Mouse (Mus musculus): ENCODE results near the gene Tmem97. TPM values are rescaled to one million over a fixed set of nuclear protein-coding genes. Genes with fewer than 3 reads are reported as not detected.
"Not testable (repeated sequence)": the region's sequence is repeated elsewhere in the genome, so short reads cannot be mapped to it uniquely, and the experiment has no call there.

Gene Tmem97
- total RNA-seq, 2 experiments from 2014 or later, result 18.0 to 24.9 TPM

- ATAC-seq (ENCODE audit: poor library complexity, severe bottlenecking), result no peak
These were observed 452 bp upstream of the Tmem97 start for GRCm38 (mm10) chr11:78551059-78551398.

GRCm38 (mm10) chr11:78549491-78549987, 1.0 kb downstream of the Tmem97 start:
- ATAC-seq (ENCODE audit: poor library complexity, severe bottlenecking), result no peak

DNA sequence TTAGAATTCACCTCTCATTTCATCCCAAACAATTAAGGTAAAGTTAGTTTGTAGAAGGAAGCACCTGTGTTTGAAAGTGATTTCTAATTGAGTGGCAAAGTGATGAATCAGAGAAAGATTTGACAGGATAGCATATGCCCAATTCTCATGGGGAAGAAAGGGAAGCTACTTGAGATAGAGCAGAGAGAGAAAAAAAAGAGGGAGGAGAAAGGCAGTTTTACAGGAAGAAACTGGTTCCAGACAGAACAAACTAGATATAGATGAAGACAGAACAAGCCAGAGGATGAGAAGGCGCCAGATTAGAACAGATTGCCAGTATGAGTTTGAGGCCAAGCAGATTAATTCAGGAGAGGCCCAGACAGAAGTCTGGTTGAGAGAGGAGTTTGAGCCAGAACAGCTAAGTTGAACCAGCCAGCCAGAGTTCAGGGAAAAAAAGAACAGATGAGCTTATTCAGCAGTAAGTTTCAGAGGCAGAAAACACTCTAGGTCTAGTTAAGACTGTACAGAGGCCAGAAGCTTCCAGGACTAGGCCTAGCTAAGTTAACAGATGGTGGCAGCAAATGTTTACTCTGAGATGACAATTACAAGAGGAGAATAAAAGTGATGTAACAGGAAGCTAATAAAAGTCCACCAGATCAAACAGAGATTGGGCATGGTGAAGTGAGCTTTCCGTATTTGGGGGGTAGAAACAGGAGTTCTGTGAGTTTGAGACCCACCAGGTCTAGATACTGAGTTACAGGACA, 2.7 kb downstream of the Tmem97 start:
- ATAC-seq (ENCODE audit: poor library complexity, severe bottlenecking), result no peak

GRCm38 (mm10) chr11:78545181-78545580, 5.4 kb downstream of the Tmem97 start:
- ATAC-seq (ENCODE audit: poor library complexity, severe bottlenecking), result no peak

DNA sequence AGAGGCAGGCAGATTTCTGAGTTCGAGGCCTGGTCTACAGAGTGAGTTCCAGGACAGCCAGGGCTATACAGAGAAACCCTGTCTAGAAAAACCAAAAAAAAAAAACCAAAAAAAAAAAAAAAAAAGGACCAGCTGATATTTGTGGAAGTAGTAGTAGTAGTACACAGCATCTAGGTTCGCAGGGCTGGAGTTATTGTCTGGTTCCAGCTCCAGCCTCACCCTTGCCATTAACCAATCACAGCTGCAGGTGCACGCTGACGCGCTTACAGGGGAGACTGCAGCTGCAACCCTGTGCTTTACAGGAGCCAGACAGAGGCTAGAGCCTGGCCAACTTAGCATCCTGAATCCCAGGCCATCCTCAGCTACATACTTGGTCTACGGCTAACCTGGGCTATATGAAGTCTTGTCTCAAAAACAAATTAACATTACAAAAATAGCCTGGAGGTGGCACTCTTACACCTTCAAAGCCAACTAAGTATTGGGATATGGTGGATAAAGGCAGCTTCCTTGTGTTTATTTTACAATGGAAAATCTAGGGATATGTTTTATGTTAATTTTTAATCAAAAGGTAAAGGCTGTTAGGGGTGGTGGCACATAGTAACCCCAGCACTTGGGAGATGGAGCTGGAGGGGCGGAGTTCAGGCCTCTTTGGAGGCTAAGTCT, 6.0 kb downstream of the Tmem97 start:
- no peak for ATAC-seq (ENCODE audit: poor library complexity, severe bottlenecking)

DNA sequence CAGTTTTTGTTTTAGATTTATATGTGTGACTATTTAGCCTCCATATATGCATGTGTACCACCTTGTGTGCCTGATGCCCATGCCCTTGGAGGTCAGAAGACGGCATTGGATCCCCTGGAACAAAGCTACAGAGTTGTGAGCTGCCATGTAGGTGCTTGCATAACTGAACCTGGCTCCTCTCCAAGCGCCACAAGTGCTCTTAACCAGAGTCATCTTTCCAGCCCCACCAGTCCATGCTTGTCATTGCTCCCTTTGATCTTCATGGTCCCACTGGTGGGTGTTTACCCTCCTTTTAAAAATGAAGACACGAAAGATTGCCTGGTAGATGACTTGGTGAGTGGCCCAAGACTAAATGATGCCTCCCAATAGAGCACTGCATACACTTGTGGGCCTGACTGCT, 10.2 kb downstream of the Tmem97 start:
- no peak for ATAC-seq (ENCODE audit: poor library complexity, severe bottlenecking)

DNA sequence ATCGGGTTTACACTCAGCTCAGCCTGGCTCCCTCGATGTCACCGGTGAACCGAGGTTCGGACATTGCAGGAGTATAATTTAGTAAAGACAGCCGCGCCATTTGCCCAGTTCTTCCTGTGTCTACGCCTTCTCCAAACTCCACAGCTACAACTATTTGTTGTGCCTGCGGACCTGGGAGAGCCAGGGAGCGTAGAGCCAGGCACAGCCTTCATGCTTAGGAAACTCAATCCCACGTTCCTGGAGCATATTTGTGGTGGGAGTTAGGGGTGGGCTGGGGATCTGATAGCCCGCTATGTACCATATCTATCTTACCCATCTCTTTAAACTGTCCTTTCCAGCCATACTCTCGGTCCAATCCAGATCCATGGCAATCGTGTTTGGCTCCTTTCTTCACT, 13.9 kb downstream of the Tmem97 start:
- ATAC-seq (ENCODE audit: poor library complexity, severe bottlenecking), result no peak; the same call in 1 of the 2 replicates

DNA sequence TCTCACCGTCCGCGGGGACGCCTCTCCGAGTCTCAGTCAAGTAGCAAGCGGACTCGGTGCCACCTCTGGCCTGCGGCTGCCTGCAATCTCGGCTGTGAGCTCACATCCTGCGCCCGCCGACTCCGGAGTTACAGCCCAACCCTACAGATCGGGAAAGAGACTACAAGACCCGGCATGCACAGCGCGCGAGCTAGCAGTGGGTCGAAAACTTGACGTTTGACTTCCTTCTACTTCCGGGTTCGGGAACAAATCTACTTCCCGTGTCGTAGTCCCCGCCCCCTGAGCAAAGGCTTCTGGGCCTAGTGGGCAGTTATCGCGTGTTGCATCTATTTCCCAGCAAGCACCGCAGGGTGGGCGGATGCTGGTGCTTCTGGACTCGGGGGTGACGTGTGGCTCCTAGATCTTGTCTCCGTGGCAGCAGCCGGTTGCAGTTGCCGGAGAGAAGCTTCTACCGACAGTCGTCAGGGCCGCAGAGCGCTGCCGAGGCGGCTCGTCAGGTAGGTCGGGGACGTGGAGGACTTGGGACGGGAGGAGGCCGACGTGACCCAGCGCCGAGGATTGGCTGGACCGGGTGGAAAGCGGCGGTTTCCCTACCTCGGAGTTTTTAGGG, 14.4 kb downstream of the Tmem97 start, which contains the start of the genes Tnfaip1 and Ift20:
Gene Tnfaip1 (minus strand): TSS at position 253 of the 610 bp plus-strand sequence.
Gene Ift20 (plus strand): TSS at position 282 of the 610 bp plus-strand sequence.
- peak; percentile 95 for ATAC-seq (ENCODE audit: poor library complexity, severe bottlenecking)

DNA sequence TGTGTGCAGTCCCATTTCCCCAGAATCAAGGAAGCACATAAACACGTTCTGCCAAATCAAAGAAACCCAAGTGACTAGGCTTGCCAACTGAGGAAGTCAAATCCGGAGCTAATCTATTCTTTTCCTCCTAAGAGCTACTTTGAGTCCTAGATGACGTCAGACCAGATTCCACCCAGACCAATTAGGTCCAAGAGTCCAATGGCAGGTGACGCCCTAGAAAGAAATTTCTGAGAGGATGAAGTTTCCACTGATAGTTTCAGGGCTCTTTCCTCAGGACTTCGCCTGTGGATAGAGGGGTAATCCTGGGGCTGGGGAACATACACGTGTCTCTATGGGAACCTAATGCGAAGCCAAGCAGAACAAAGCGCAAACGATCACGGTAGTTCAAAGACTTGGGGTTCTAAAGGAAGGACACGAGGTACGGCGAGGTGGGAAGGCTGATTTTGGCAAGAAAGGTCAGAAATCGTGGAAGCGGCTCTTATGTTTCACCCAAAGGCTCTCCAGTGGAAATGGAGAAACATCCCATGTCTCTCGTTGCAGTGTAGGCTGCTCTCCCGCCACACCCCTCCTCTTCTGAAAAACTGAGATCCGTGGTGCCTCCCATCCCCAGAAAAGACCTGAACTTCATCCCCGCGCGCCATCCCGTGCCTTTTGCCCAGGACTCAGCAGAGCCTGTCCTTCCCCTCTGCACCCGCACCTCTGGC, 15.0 kb downstream of the Tmem97 start:
- ATAC-seq (ENCODE audit: poor library complexity, severe bottlenecking), result no peak

DNA sequence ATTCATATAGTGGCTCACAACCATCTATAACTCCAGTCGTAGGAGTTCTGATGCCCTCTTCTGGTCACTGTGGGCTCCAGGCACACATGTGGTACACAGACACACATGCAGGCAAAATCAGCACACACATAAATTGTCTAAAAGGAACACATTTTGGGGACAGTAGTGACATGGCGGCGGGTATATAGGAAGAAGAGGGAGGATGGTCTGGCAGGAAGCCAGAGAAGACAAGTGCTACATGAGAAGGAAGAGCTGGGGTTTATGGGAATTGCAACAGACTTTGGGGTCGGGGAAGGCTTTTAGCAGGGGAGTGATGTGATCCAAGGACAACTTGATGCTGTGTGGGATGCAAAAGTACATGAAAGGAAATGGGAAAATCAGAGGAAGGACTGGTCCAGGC, 16.1 kb downstream of the Tmem97 start:
- no peak for ATAC-seq (ENCODE audit: poor library complexity, severe bottlenecking)

GRCm38 (mm10) chr11:78531515-78531914, 19.1 kb downstream of the Tmem97 start:
- not testable (repeated sequence) for ATAC-seq (ENCODE audit: poor library complexity, severe bottlenecking)

DNA sequence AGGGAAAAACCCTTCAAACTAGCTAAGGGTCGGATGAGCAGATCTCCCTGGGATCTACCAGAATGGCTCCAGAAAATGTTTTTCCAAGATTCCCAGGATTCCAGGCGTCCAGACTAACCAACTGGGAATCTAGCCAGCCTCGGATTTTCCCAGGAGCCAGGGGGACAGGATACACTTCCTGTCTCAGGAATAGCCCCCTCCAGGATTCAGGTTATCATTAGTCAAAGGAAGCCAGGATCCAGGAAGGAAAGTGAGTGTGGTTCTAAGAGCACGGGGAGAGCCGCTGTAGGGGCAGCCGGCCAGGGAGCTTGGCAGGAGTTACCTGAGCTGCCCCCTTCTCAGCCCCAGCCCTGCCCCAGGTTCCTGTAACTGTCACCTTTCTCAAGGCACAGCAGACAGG, 19.5 kb downstream of the Tmem97 start:
- no peak for ATAC-seq (ENCODE audit: poor library complexity, severe bottlenecking)

GRCm38 (mm10) chr11:78530001-78530400, 20.6 kb downstream of the Tmem97 start:
- ATAC-seq (ENCODE audit: poor library complexity, severe bottlenecking), result no peak

- no peak for ATAC-seq (ENCODE audit: poor library complexity, severe bottlenecking)
These were observed 21.9 kb downstream of the Tmem97 start for GRCm38 (mm10) chr11:78528714-78529113.

DNA sequence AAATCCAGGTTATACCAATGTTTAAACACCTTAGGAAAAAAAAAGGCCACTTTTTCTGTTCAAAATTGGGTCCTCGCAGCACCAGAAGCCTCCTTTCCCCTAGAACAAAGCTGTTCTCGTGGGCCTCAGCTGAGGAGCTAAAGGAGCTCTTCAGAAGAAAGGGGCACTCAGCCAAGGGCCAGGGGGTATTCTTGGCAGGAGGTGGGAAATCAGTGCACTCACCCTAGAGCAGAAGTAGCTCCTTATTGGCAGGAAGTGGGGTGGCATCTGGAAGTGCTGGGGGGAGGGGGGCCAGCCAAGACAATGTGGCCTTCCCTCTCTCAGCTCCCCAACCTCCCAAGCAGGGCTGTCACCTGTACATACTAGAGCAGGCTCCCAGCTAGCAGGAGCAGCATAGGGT, 25.7 kb downstream of the Tmem97 start:
- ATAC-seq (ENCODE audit: poor library complexity, severe bottlenecking), result no peak

DNA sequence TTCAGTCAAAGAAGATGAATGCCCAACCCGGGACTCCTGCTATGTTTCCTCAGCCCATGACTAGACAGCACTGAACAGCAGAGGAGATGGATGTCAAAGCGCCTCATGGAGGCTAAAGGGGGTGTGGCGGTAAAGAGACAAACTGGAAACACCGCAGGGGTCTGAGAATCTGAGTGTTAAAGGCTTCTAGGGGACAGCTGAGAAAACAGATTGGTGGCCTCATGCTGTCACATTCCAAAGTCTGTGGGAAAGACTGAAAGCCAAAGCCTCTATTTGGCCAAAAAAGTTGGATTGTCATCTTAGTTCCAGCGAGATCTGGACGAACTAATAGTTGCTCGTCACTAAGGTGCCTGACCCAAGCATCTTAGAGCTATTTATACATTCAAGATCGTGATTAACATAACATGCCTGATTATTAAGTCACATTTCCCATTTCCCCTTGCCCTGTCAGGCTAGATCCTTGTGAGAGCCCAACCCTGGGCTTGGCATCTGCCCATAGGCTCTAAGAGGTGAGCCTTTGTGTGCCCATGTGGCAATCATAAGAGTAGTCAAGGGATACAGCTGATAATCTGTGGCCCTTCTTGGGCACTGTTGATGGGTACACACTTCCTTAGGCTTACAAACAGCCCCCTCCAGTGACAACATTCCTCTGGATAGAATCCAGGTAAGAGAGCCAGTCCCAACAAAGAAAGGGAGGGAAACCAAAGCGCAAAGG, 27.2 kb downstream of the Tmem97 start:
- no peak for ATAC-seq (ENCODE audit: poor library complexity, severe bottlenecking)

GRCm38 (mm10) chr11:78522481-78522997, 28.0 kb downstream of the Tmem97 start:
- no peak for ATAC-seq (ENCODE audit: poor library complexity, severe bottlenecking)

GRCm38 (mm10) chr11:78521880-78522279, 28.7 kb downstream of the Tmem97 start:
- no peak for ATAC-seq (ENCODE audit: poor library complexity, severe bottlenecking)

- ATAC-seq (ENCODE audit: poor library complexity, severe bottlenecking), result no peak
These were observed 31.6 kb downstream of the Tmem97 start for GRCm38 (mm10) chr11:78518931-78519330.

All from megakaryocyte, adult 5-6 weeks (primary cell).